Mouse (Mus musculus) kidney, embryonic 14.5 days (tissue): ENCODE results near the gene Tecpr2. TPM values are rescaled to one million over a fixed set of nuclear protein-coding genes. Genes with fewer than 3 reads are reported as not detected.

ENCODE experiments used
- ATAC-seq: fragments of 200-750 bp; cut with Nextera tagmentation; 2 replicates; pipeline ENCODE4 v1.8.0; 2017; ENCODE audit warnings: moderate number of reproducible peaks, mild to moderate bottlenecking, moderate TSS enrichment, moderate library complexity; ENCODE audit not compliant: low FRiP score, low TSS enrichment
- H3K27ac ChIP-seq: fragments of 300-500 bp; sonication (generic); 2 replicates; pipeline ENCODE4 v1.5.1; 2014; ENCODE audit warnings: low read depth, mild to moderate bottlenecking, low read length, moderate library complexity, mixed read lengths
- H3K27me3 ChIP-seq: fragments of 300-500 bp; sonication (generic); 2 replicates; pipeline ENCODE4 v1.6.1; 2014; ENCODE audit warnings: mild to moderate bottlenecking, low read length; ENCODE audit not compliant: control insufficient read depth, insufficient read depth
- H3K36me3 ChIP-seq: fragments of 300-500 bp; sonication (generic); 2 replicates; pipeline ENCODE4 v1.6.1; 2014; ENCODE audit warnings: low read length, mixed read lengths; ENCODE audit not compliant: control insufficient read depth, insufficient read depth
- H3K4me1 ChIP-seq: fragments of 300-500 bp; sonication (generic); 2 replicates; pipeline ENCODE4 v1.6.1; 2014; ENCODE audit warnings: low read length, mixed read lengths; ENCODE audit not compliant: control insufficient read depth, insufficient read depth
- H3K4me2 ChIP-seq: fragments of 300-500 bp; sonication (generic); replicated peaks from 2 replicates; pipeline ENCODE4 v1.6.1; 2014; ENCODE audit warnings: low read depth, mild to moderate bottlenecking, low read length
- H3K4me3 ChIP-seq: fragments of 300-500 bp; sonication (generic); 2 replicates; pipeline ENCODE4 v1.5.1; 2014; ENCODE audit warnings: mild to moderate bottlenecking, low read length
- H3K9ac ChIP-seq: fragments of 300-500 bp; sonication (generic); 2 replicates; pipeline ENCODE4 v1.6.1; 2014; ENCODE audit warnings: low read depth, mild to moderate bottlenecking, low read length, moderate library complexity
- H3K9me3 ChIP-seq: fragments of 300-500 bp; sonication (generic); 2 replicates; pipeline ENCODE4 v1.6.1; 2016; ENCODE audit warnings: low read length; ENCODE audit not compliant: control insufficient read depth
- WGBS: fragments of 180-500 bp; shearing (Covaris S2); extraction: QIAGEN DNeasy Blood & Tissue Kit; methylation state at CpG from one replicate; pipeline ENCODE4 v1.1.7; 2014; 5-methylcytosine and 5-hydroxymethylcytosine counted together
- polyA plus RNA-seq: library from polyadenylated mRNA; unstranded; fragments of >200 nt; fragmentation: Nextera tagmentation; extraction: Ambion mirVana; gene quantifications from 2 replicates; pipeline ENCODE4 v1.2.1, GENCODE M21; 2014

Tecpr2 gene
- polyA plus RNA-seq, 1 experiment from 2014 or later: 3.6 TPM

- Histone ChIP-seq H3K9ac (no peak overlapping the region), H3K4me1 (peaks cover 12% of the 10 kb centered on the region; the same call in 1 of the 2 replicates), H3K36me3 (peaks cover 19% of the 10 kb centered on the region; the same call in 1 of the 2 replicates), H3K9me3 (no peaks in the 10 kb centered on the region), H3K4me3 (no peak overlapping the region), H3K27ac (no peak overlapping the region), H3K4me2 (no peak overlapping the region), H3K27me3 (no peaks in the 10 kb centered on the region)
- WGBS: 96% methylated on average over 60 of the region's 60 CpGs
- no peak for ATAC-seq
Observed at GRCm38 (mm10) chr12:110976589-110977344, 87.7 kb downstream of the Tecpr2 start.

- 91% methylated on average over 18 of the region's 18 CpGs for WGBS
- Histone ChIP-seq H3K4me1 (peaks cover 12% of the 10 kb centered on the region; the same call in 1 of the 2 replicates), H3K27me3 (no peaks in the 10 kb centered on the region), H3K4me2 (no peak overlapping the region; the same call in 1 of the 2 replicates), H3K36me3 (peaks cover 19% of the 10 kb centered on the region; the same call in 1 of the 2 replicates), H3K4me3 (0 out of 2 replicates have a peak overlapping the region, but pooled peaks have one; percentile 82), H3K27ac (no peak overlapping the region), H3K9ac (no peak overlapping the region), H3K9me3 (no peaks in the 10 kb centered on the region)
- no peak for ATAC-seq
Observed at GRCm38 (mm10) chr12:110977345-110977733, 88.3 kb downstream of the Tecpr2 start.

GRCm38 (mm10) chr12:110977896-110978606, 89.0 kb downstream of the Tecpr2 start:
- H3K4me1 ChIP-seq: peaks cover 12% of the 10 kb centered on the region; the same call in 1 of the 2 replicates
- 0 out of 2 replicates have a peak overlapping the region, but pooled peaks have one; percentile 67 for H3K27ac ChIP-seq
- ATAC-seq: no peak; the same call in 1 of the 2 replicates

GRCm38 (mm10) chr12:110978607-110979406, 89.7 kb downstream of the Tecpr2 start, which contains the start of gene Ankrd9:
Gene Ankrd9 (minus strand): TSS chr12:110979040.
- Histone ChIP-seq H3K9me3 (no peaks in the 10 kb centered on the region), H3K27me3 (no peaks in the 10 kb centered on the region), H3K4me3 (peak within 1 kb of the TSS; percentile 82), H3K27ac (peak within 1 kb of the TSS; percentile 67), H3K9ac (peak within 1 kb of the TSS; percentile 82), H3K4me1 (peaks cover 12% of the 10 kb centered on the region; the same call in 1 of the 2 replicates), H3K36me3 (peaks cover 16% of the 10 kb centered on the region; the same call in 1 of the 2 replicates), H3K4me2 (peak within 1 kb of the TSS; percentile 97)
- under 1% methylated on average over 77 of the region's 90 CpGs for WGBS
- ATAC-seq: peak; percentile 95

More at GRCm38 (mm10) chr12:110977896-110978606, 89.0 kb downstream of the Tecpr2 start:
- H3K9me3 ChIP-seq: no peaks in the 10 kb centered on the region
- H3K9ac ChIP-seq: peak overlapping the region; percentile 82
- no peaks in the 10 kb centered on the region for H3K27me3 ChIP-seq
- peaks cover 16% of the 10 kb centered on the region; the same call in 1 of the 2 replicates for H3K36me3 ChIP-seq
- peak overlapping the region; percentile 82 for H3K4me3 ChIP-seq
- peak overlapping the region; percentile 97 for H3K4me2 ChIP-seq
- WGBS: 40% methylated on average over 14 of the region's 14 CpGs

- peak overlapping the region; percentile 47; the same call in 1 of the 2 replicates for H3K27ac ChIP-seq
- H3K4me2 ChIP-seq: no peak overlapping the region
- peaks cover 21% of the 10 kb centered on the region for H3K4me1 ChIP-seq
- peak overlapping the region; percentile 82 for H3K4me3 ChIP-seq
- no peak for ATAC-seq
- no peak overlapping the region for H3K9ac ChIP-seq
- 67% methylated on average over 3 of the region's 3 CpGs for WGBS
- H3K27me3 ChIP-seq: no peaks in the 10 kb centered on the region
- no peaks in the 10 kb centered on the region for H3K9me3 ChIP-seq
- H3K36me3 ChIP-seq: peaks cover 13% of the 10 kb centered on the region; the same call in 1 of the 2 replicates
Observed at GRCm38 (mm10) chr12:110979808-110980207, 90.7 kb downstream of the Tecpr2 start.

- no peak for ATAC-seq
- Histone ChIP-seq H3K27me3 (no peaks in the 10 kb centered on the region), H3K27ac (no peak overlapping the region), H3K4me1 (peaks cover 22% of the 10 kb centered on the region), H3K9me3 (no peaks in the 10 kb centered on the region), H3K4me2 (no peak overlapping the region), H3K9ac (no peak overlapping the region), H3K4me3 (no peak overlapping the region), H3K36me3 (peaks cover 4% of the 10 kb centered on the region; the same call in 1 of the 2 replicates)
- WGBS: 63% methylated on average over 3 of the region's 3 CpGs
Observed at GRCm38 (mm10) chr12:110981736-110982135, 92.7 kb downstream of the Tecpr2 start.

GRCm38 (mm10) chr12:110983083-110983482, 94.0 kb downstream of the Tecpr2 start:
- H3K36me3 ChIP-seq: no peaks in the 10 kb centered on the region
- H3K4me1 ChIP-seq: peaks cover 16% of the 10 kb centered on the region
- ATAC-seq: no peak
- H3K27me3 ChIP-seq: no peaks in the 10 kb centered on the region
- H3K9me3 ChIP-seq: no peaks in the 10 kb centered on the region
- no peak overlapping the region for H3K4me2 ChIP-seq
- H3K9ac ChIP-seq: no peak overlapping the region
- WGBS: 54% methylated on average over 8 of the region's 8 CpGs
- no peak overlapping the region for H3K4me3 ChIP-seq
- no peak overlapping the region for H3K27ac ChIP-seq

- Histone ChIP-seq H3K36me3 (no peaks in the 10 kb centered on the region), H3K4me2 (no peak overlapping the region), H3K4me3 (no peak overlapping the region), H3K27ac (no peak overlapping the region), H3K9ac (no peak overlapping the region), H3K4me1 (peaks cover 12% of the 10 kb centered on the region; the same call in 1 of the 2 replicates), H3K27me3 (no peaks in the 10 kb centered on the region), H3K9me3 (no peaks in the 10 kb centered on the region)
- no peak for ATAC-seq
- 88% methylated on average over 8 of the region's 8 CpGs for WGBS
Observed at GRCm38 (mm10) chr12:110983714-110984113, 94.7 kb downstream of the Tecpr2 start.
